Mouse (Mus musculus) spleen, postnatal 0 days (tissue): ENCODE data around the gene Olfr153. TPM values are rescaled to one million over a fixed set of nuclear protein-coding genes. Genes with fewer than 3 reads are reported as not detected.

ENCODE experiments used
- polyA plus RNA-seq: library from polyadenylated mRNA; unstranded; fragments of >200 nt; fragmentation: Nextera tagmentation; extraction: Ambion mirVana; gene quantifications from 2 replicates; pipeline ENCODE4 v1.2.1, GENCODE M21; 2015

Gene Olfr153
- polyA plus RNA-seq, result not detected in 2 replicates

DNA sequence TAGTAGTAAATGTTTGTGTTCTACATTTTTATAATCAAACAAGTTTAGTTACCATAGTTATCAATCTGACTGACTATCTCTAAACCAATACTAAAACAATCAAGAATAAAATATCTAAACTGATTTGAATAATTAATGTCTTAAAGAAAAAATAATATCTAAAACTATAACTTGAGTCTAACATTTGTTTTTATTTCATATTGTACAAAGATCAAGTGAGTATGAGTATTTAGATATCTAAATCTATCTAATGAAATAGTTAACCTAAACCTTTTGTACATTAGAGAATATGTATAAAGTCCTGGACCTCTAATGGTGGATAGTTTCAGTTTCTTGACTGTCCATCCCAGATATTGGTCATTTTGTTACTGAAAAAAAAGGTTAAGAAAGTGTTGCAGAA, at the start of gene Olfr153:
Olfr153 (plus strand) TSS at position 301 of the 400 bp plus-strand sequence.

DNA sequence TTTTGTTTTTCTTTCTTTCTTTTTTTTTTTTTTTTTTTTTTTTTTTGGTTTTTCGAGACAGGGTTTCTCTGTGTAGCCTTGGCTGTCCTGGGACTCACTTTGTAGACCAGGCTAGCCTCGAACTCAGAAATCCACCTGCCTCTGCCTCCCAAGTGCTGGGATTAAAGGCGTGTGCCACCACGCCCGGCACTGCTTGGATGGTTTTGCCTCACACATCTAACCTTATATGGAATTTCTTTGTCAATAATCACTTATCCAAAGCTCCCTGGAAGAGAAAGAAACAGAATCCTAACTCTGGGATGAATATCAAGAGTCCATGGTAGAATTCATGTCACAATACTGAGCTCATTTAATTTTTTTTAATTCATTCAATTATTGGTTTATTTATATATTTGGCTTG, 34.6 kb upstream of the Olfr153 start, which contains the start of gene Pramel7:
Pramel7 (minus strand) TSS at position 101 of the 400 bp plus-strand sequence.

DNA sequence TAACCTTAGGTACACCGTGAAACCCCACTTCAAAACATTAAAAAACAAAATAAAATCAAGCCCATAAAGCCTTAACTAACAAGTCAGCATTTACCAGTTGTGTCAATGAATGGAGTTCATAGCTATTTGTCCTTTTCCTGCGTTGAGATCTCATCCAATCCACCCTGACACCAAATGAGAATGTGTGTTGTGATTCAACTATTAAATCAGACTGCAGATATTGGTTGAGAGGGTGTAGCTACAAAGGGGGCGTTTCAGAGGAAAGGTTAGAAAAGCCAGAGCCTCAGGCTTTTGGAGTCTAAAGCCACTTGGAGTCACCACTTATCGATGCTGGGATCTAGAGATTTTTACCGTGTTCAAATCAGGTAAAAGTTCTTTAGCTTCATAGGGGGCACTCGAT, 25.3 kb upstream of the Olfr153 start, which contains the start of gene Pramel6:
Pramel6 (plus strand) TSS at position 301 of the 400 bp plus-strand sequence.

DNA sequence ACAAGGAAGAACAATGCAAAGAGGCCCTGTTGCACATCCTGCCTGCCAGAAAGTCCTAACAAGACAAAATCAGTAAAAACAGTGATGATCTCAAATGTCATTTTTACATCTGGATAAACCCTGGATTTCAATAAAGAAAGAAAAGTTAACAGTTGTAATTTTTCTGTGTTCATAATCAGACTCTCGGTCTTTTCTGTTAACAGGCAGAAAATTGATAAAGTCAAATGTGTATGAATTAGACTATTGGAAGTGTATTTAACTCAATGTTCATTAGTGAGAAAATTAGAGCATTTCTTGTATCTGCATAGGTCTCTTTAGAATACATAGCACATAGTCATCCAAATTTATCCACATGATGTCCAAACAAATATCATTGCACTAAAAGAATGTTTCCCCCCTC, 13.8 kb downstream of the Olfr153 start, which contains the start of gene Olfr1128:
Olfr1128 (minus strand) TSS at position 101 of the 400 bp plus-strand sequence.

DNA sequence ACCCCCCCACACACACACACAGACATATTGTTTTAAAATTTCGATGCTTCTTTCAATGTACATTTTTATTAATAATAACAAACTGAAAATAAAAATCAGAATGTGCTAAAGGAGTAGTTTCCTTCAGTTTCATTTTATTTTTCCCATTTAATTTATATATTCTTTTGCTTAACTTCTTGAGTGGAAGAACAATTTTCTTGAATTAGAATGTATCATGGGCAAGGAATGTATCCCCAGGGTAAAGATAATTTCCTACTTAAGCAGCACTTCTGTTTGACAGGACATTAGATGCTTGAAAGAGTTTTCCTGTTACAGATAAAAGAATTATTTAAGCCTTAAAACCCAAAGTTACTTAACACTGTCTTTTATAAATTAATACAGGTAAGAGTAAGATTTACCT, 42.0 kb downstream of the Olfr153 start, which contains the start of gene Olfr1129:
Olfr1129 (plus strand) TSS at position 301 of the 400 bp plus-strand sequence.

Other genes starting within 250 kb of the Olfr153 start
- not detected in 2 replicates for gene Olfr1118, start 224.2 kb upstream of the Olfr153 start, polyA plus RNA-seq
- not detected in 2 replicates for gene Olfr1120, start 177.0 kb upstream of the Olfr153 start, polyA plus RNA-seq
- gene Olfr1121, start 161.9 kb upstream of the Olfr153 start, polyA plus RNA-seq, result not detected in 2 replicates
- gene Olfr1122, start 145.9 kb upstream of the Olfr153 start, polyA plus RNA-seq, result not detected in 2 replicates
- not detected in 2 replicates for gene Olfr1123, start 115.2 kb upstream of the Olfr153 start, polyA plus RNA-seq
- 0.05 TPM in 1 of 2 replicates, not detected in the other for gene Olfr1124, start 101.5 kb upstream of the Olfr153 start, polyA plus RNA-seq
- gene Olfr1126, start 77.8 kb upstream of the Olfr153 start, polyA plus RNA-seq, result not detected in 2 replicates
- gene Pramel7, start 34.7 kb upstream of the Olfr153 start, polyA plus RNA-seq, result not detected in 2 replicates
- not detected in 2 replicates for gene Pramel6, start 25.2 kb upstream of the Olfr153 start, polyA plus RNA-seq
- gene Olfr1128, start 13.7 kb downstream of the Olfr153 start, polyA plus RNA-seq, result not detected in 2 replicates
- gene Olfr1129, start 42.1 kb downstream of the Olfr153 start, polyA plus RNA-seq, result not detected in 2 replicates
- gene Olfr1130, start 74.4 kb downstream of the Olfr153 start, polyA plus RNA-seq, result not detected in 2 replicates
- gene Olfr1131, start 95.3 kb downstream of the Olfr153 start, polyA plus RNA-seq, result not detected in 2 replicates
- not detected in 2 replicates for gene Olfr1132, start 105.7 kb downstream of the Olfr153 start, polyA plus RNA-seq
- not detected in 2 replicates for gene Olfr1133, start 115.6 kb downstream of the Olfr153 start, polyA plus RNA-seq
- not detected in 2 replicates for gene Olfr1134, start 126.7 kb downstream of the Olfr153 start, polyA plus RNA-seq
- not detected in 2 replicates for gene Olfr1135, start 141.9 kb downstream of the Olfr153 start, polyA plus RNA-seq
- gene Olfr1136, start 162.2 kb downstream of the Olfr153 start, polyA plus RNA-seq, result not detected in 2 replicates
- gene Olfr1137, start 181.4 kb downstream of the Olfr153 start, polyA plus RNA-seq, result not detected in 2 replicates
- not detected in 2 replicates for gene Olfr1138, start 208.2 kb downstream of the Olfr153 start, polyA plus RNA-seq
- gene Olfr1140, start 212.0 kb downstream of the Olfr153 start, polyA plus RNA-seq, result not detected in 2 replicates
- not detected in 2 replicates for gene Olfr1141, start 222.2 kb downstream of the Olfr153 start, polyA plus RNA-seq
- not detected in 2 replicates for gene Olfr152, start 247.7 kb downstream of the Olfr153 start, polyA plus RNA-seq